Mouse (Mus musculus) kidney, embryonic 15.5 days (tissue): ENCODE measurements around the gene Slc1a2. TPM values are rescaled to one million over a fixed set of nuclear protein-coding genes. Genes with fewer than 3 reads are reported as not detected.

ENCODE experiments used
- polyA plus RNA-seq: library from polyadenylated mRNA; unstranded; fragments of >200 nt; fragmentation: Nextera tagmentation; extraction: Ambion mirVana; gene quantifications from 2 replicates; pipeline ENCODE4 v1.2.1, GENCODE M21; 2015

Slc1a2 gene
- polyA plus RNA-seq, 1 experiment from 2014 or later = 0.51 TPM

Other genes with a start within 250 kb of the Slc1a2 start
- gene Fjx1, start 206.2 kb upstream of the Slc1a2 start, polyA plus RNA-seq = 11.1 and 11.3 TPM in 2 replicates
- 26.0 and 27.9 TPM in 2 replicates for gene Pamr1, start 108.6 kb upstream of the Slc1a2 start, polyA plus RNA-seq
- gene Cd44, start 243.0 kb downstream of the Slc1a2 start, polyA plus RNA-seq = 5.3 and 5.5 TPM in 2 replicates